Mouse (Mus musculus) T-cell, adult 2 months (primary cell): ENCODE measurements around the gene Nmt2.

ENCODE experiments used
- DNase-seq: peaks from one replicate; pipeline ENCODE4 v3.0.0; 2022; ENCODE audit warnings: low spot score

Nmt2 gene

DNA sequence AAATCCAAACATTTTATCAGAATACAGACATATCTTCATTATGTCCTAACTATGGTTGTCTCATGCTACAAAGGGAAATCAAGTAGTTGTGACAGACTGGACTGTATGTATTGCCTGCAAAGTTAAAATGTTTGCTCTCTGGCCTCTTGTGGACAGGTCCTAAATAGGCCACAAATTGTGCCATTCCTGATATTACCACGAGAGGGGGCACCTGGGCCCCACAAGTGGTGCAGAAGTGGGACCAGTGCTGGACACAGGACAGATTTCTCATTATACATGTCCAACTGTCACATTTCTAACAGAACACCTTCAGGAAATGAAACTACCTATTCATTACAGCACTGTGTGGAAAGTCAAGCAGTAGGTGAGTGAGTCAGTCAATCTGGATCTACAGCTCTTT lies 43.3 kb downstream of the Nmt2 start:
- no peak for DNase-seq

DNA sequence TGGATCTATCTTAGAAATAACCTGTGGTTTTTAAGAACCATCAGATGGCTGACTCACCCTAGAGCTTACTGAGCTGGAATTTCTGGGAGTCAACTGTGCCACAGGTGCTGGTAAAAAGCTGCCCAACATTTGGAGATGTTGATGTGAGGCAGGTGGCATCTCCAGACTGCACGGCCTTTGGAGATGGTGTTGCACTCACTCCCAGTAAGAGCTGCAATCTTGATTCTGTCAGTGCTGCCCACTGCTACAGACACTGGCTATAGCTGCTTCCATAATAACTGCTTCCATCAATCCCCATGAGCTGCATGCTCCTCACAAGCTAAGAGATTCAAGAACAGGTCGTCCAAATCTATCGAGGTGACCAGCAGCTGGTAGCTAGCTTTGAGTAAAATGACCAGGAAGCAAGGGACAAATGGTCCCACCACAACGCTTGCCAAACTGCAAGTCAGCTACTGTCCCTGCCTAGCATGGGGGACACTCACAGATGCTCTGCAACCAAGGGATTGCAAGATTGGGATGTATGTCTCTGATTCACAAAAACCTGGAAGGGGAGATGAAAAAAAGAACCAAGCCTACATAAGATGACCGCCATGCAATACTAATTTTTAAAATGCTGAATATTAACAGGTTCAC lies 47.2 kb downstream of the Nmt2 start:
- DNase-seq: no peak

DNA sequence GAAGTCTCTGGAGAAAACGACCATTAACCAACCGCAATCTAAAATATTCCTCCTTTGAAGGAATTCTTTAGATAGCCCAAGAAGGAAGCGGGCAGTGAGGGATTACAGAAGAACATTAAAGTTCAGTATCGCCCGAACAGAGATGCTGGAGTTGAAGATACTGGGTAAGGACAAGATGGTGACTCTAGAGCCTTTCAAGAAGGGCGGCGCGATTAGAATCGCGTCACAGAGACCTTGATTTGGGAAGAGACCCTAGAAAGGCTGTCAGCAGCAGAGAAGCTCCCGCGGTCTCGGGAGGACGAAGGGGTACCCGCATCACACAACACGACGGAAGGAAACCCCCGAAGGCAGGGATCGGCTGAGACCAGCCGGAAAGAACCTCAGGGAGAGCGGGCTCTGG lies 48.0 kb downstream of the Nmt2 start:
- no peak for DNase-seq

DNA sequence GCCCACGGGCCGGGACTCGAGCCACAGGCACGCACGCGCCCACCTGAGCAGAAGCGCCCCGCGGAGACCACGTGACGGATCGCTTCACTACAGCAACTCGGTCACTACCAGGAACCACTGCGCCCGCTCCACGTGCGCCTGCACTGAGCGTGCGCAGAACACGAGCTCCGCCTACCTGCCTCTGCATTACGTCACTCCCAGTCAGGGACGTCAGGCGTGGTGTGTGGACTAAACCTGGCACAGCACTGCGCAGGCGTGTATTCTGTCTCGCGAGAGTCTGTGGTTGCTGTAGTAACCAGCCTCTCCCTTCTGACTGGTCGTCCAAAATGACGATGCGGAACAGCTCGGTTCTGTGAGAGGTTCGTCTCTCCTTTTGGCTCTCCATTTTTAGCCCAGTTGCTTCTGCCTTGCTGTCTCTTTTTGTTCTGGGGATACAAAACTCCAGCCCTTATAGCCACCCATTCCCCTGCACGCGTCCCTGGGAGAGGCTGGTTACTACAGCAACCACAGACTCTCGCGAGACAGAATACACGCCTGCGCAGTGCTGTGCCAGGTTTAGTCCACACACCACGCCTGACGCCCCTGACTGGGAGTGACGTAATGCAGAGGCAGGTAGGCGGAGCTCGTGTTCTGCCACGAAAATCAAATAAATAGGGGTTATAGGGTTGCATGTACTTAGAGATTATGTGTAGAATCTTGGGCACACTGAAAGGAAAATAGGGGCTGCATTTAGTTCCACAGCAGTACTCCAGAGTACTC lies 48.7 kb downstream of the Nmt2 start, which contains the start of gene Rpp38:
Gene Rpp38 (minus strand): TSS at position 160 of the 759 bp plus-strand sequence.
- DNase-seq: peak; percentile 99

DNA sequence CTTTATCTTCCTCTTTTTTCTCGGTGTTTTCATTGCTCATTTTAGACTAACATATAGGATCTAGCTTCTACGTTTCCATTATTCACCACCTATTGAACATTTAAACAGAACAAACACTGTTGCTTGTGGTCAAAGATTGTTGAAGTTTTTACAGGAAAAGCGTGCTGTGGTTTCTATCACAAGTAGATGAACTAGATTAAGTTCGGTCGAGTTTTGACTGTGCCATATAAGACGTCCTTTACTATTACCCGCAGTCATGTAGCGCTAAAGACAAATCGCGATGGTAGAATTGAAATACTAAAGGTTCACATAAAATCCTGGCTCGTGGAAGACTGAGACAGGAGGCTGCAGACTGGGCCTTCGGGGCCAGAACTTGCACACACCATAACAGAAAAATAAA lies 49.7 kb downstream of the Nmt2 start:
- no peak for DNase-seq

DNA sequence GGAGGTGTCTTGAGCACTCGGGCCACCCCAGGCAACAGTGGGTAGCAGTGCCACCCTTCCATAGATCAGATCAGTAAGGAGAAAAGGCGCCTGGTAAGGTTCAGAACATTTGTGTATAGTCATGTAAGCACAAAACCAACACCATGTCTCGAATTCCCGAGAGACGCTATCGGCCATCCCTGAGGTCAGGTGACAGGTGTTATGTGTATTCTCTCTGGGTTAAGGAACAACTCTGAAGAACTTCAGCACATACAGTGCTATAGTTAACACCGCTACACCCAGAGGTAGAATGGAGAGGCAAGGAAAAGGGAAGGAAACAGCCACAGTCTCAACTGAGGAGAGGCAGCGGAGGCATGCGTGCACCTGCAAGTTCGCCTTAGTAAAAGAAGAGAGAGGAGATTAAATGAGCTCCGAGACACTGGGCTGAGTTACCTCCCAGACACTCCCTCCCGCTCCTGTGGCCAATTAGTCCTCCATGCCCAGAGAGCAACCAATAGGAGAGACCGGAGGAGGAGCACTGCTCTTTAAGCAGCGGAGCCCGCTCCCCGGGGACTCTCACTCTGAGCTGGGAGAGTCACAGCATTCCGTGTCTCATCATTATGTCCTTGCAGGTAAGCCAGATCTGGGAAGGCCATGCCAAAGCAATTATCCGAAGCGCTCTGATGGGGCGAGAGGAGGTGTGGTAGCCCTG lies 51.7 kb downstream of the Nmt2 start, which contains the start of gene Acbd7:
Gene Acbd7 (plus strand): TSS at position 558 of the 691 bp plus-strand sequence.
- peak; percentile 55 for DNase-seq

DNA sequence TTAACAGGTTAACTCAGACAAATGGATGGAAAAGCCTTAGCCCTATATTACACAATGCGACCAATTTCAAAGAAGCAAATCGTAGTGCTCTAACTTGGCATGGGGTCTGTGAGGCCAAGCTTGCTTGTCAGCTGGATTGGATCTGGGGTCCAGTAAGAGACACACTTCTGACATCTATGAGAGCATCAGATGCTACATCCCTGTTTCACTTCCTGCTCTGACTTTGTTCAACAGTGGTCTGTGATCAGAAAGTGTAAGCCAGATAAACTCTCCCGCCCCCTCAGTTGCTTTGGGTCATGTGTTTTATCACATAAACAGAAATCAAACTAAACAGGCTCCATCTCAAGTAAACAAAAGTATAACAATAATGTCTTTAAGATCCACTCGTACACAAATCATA lies 64.4 kb downstream of the Nmt2 start:
- DNase-seq: no peak

DNA sequence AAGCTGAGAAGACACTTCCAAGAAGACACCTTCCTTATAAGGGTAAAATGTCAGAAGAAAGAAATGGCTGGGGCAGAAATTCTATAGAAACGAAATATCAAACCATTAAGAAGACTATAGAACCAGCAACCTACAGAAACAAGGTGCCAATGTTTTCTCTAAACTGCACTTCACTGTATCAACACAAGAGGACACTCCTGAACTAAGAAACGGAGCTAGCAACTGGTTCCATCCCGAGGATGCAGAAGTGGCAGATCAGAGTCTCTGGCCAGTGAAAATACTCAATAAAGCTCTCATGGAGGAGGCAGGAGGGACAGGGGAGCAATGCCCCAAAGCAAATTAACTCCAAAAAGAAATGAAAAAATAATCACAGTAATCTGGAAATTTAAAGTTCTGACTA lies 64.9 kb downstream of the Nmt2 start:
- DNase-seq: peak; percentile 5

DNA sequence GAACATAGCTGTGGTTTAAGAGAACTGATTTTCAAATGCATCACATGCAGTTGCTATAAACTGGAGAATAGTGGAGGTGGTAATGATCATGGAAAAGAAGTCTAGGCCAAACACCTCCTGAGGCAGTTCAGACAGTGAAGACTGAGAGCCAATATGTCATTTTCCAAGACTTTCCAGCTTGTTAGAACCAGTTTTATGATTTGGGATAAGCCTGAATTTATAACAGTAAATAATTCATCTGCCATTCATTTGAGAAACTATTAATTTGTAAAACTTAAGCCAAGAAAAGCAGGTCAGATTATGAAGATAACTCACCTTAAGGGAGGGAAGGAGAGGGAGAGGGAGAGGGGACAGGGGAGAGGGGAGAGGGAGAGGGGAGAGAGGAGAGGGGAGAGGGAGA lies 69.1 kb downstream of the Nmt2 start:
- no peak for DNase-seq

DNA sequence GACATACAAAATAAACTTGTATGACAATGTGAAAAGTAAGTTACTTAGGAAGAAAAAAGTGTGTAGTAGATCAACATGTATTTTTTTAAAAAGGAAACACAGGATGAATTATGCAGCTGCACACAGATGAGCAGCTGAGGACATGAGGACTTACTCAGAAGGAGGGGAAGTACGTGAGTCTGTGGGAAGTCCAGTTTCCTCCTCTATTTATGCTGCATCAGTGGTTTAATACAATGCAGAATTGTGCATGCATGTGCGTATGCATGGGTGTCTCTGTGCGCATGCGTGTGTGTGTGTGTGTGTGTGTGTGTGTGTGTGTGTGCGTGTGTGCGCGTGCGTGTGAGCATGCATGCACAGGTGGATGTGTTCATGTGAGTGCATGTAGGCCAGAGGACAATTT lies 71.8 kb downstream of the Nmt2 start:
- DNase-seq: no peak

DNA sequence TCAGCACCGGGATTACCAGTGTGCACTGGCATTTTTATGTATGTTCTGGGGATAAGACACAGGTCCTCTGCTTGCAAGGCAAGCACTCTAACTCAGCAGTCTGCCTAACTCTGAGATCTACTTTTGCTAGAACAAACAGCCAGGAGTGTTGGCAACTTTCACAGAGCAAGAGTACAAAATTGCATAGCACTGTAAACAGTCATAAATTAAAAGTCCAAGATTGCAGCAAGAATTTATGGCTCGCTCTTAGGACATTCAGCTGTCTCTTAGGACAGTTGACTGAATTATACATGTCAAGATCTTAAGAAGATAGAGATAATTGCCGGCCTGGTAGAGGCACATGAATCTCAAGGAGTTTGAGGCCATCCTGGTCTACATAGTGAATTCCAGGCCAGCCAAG lies 72.3 kb downstream of the Nmt2 start:
- DNase-seq: no peak

DNA sequence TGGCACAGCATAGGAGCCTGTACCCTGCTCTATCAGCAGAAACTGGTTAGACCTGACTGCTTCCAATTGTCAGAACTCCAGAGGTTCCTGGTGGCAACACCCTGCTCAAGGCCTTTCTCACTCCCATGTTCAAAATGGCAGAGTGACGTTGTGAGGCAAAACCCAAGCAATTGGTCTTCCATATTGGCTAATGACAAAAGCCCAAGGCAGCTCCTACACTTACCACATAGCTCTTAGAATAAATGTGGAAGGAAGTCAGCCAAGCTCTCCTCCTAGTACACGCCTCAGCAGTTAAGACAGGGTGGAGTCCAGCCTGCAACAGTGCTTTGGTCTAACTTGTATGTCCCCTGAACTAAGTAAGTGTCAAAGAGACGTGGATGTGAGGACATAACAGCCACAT lies 73.9 kb downstream of the Nmt2 start:
- DNase-seq: no peak

DNA sequence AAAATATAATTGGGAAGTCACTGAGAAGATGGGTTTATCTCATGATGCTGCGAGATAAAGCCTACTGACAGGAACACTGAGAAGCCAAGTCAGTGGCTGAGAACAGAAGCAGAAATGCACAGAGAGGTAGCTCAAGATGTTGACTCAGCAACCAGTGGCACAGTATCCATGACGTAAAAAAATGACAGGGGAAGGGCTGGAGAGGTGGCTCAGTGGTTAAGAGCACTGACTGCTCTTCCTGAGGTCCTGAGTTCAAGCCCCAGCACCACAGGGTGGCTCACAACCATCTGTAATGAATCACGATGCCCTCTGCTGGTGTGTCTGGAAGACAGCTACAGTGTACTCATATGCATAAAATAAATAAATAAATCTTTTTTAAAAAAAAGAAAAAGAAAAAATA lies 77.1 kb downstream of the Nmt2 start:
- no peak for DNase-seq

DNA sequence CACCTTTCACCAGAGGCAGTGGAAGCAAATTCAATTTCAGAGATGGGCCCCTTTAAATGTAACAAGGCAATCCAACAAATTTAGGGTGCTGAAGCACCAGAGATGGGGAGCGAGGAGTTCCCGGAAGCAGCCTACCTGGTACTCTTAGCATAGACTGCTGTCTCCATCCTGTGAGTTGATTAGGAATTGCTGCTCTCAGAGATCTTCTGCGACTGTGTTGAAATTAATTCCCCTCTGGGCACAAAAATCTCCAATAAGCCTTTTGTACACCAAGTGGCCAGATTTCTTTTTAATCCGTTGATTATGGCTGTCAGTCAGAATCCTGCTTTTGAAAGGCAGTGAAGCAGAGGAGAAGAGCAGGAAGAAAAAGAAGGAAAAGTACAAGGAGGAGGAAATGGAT lies 81.1 kb downstream of the Nmt2 start:
- DNase-seq: no peak
